12 mouse cellular contexts compared by ENCODE assay signal in the genomic region with DNA sequence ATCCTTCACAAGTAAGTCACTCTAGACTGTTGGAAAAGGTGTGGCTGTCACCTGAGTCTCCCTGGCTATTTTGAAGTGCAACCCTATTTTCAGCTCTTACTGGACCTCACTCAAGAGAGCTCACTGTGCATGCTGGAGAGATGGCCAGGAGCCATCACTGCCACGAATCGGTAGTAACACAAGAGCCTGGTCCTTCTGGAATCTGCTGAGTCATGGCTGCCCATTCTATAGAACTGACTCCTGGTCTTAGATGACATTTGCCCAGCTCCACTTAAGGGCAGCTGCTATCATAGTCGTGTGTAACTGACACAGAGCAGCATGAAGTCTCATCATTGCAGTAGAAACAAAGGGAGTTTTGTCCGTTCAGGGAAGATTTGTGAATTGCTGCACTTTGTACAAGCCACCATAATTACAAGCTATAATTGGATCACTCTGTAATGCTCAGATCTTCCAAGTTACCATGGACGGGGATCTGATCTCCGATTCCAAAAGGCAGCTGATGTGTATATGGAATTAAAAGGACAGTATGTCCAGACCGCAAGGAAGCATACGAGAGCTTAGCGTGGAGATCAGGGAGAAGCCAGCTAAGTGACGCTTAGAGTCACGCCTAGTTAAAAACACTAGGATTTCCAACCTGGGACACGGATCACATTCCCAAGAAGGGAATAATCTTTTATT. TPM values are rescaled to one million over a fixed set of nuclear protein-coding genes. Genes with fewer than 3 reads are reported as not detected.
DNase-seq lines count a peak whose midpoint lies in the region; ATAC-seq and TF ChIP-seq lines count a peak whose summit lies in the region.
"Had no signal": no experiment of that assay in that cellular context is flagged by ENCODE, and none has a peak within 500 bp of the region (broad histone marks: within the 10 kb centered on the region; RNA-seq: fewer than 3 reads in every experiment).

No protein-coding gene starts in this region.

- no peak overlapping the region for H3K9ac ChIP-seq in intestine, postnatal 0 days (ENCODE audit: low read depth, low read length)
- H3K9ac ChIP-seq in intestine, embryonic 16.5 days (ENCODE audit: low read depth, low read length) = no peak overlapping the region
- H3K9ac ChIP-seq in forebrain, embryonic 12.5 days = no peak overlapping the region
- H3K9ac ChIP-seq: liver, embryonic 14.5 days had no signal

- 0 out of 2 replicates have a peak, but pooled peaks cover 3% of the 10 kb centered on the region for H3K36me3 ChIP-seq in intestine, postnatal 0 days (ENCODE audit: control insufficient read depth, insufficient read depth)
- no peaks in the 10 kb centered on the region for H3K36me3 ChIP-seq in intestine, embryonic 16.5 days (ENCODE audit: control insufficient read depth, insufficient read depth, low read length)
- H3K36me3 ChIP-seq in forebrain, embryonic 12.5 days (replicated peaks) = peaks cover 5% of the 10 kb centered on the region; the same call in 1 of the 2 replicates

- no peaks in the 10 kb centered on the region for H3K27me3 ChIP-seq in intestine, postnatal 0 days (replicated peaks; ENCODE audit: control insufficient read depth, insufficient read depth, low read length)
- H3K27me3 ChIP-seq in intestine, embryonic 16.5 days (replicated peaks; ENCODE audit: control insufficient read depth, insufficient read depth, low read length) = no peaks in the 10 kb centered on the region
- no peaks in the 10 kb centered on the region for H3K27me3 ChIP-seq in forebrain, embryonic 12.5 days

- no peak for TF ChIP-seq CTCF in intestine, postnatal 0 days (IDR thresholded peaks at IDR 0.05; ENCODE audit: low read depth)

- H3K4me1 ChIP-seq in intestine, postnatal 0 days (replicated peaks; ENCODE audit: control insufficient read depth, insufficient read depth, low read length) = no peaks in the 10 kb centered on the region
- no peaks in the 10 kb centered on the region for H3K4me1 ChIP-seq in intestine, embryonic 16.5 days (ENCODE audit: control insufficient read depth, insufficient read depth, low read length)
- no peaks in the 10 kb centered on the region; the same call in 1 of the 2 replicates for H3K4me1 ChIP-seq in forebrain, embryonic 12.5 days

- no peak overlapping the region for H3K4me3 ChIP-seq in intestine, postnatal 0 days (ENCODE audit: low read depth, low read length)
- H3K4me3 ChIP-seq in intestine, embryonic 16.5 days (ENCODE audit: low read length) = no peak overlapping the region
- H3K4me3 ChIP-seq in forebrain, embryonic 12.5 days (replicated peaks) = no peak overlapping the region

- WGBS in intestine, postnatal 0 days = 68% methylated on average over 12 of the region's 12 CpGs
- WGBS in intestine, embryonic 16.5 days = 64% methylated on average over 12 of the region's 12 CpGs
- WGBS in forebrain, embryonic 12.5 days = 73% methylated on average over 12 of the region's 12 CpGs

- H3K9me3 ChIP-seq in intestine, postnatal 0 days (ENCODE audit: control insufficient read depth) = no peaks in the 10 kb centered on the region
- no peaks in the 10 kb centered on the region for H3K9me3 ChIP-seq in intestine, embryonic 16.5 days (ENCODE audit: control insufficient read depth, low read length)
- H3K9me3 ChIP-seq in forebrain, embryonic 12.5 days = no peaks in the 10 kb centered on the region

- no peak overlapping the region for H3K4me2 ChIP-seq in intestine, postnatal 0 days (replicated peaks; ENCODE audit: low read depth)
- no peak overlapping the region for H3K4me2 ChIP-seq in intestine, embryonic 16.5 days (ENCODE audit: low read depth, low read length)
- no peak overlapping the region for H3K4me2 ChIP-seq in forebrain, embryonic 12.5 days

- H3K27ac ChIP-seq in intestine, postnatal 0 days (ENCODE audit: low read depth, low read length) = no peak overlapping the region
- H3K27ac ChIP-seq in intestine, embryonic 16.5 days (ENCODE audit: low read length) = no peak overlapping the region
- no peak overlapping the region for H3K27ac ChIP-seq in forebrain, embryonic 12.5 days
- H3K27ac ChIP-seq: liver, embryonic 14.5 days; macrophage had no signal

- peak; percentile 41 for DNase-seq in embryo, embryonic 10.5 days (ENCODE audit: low spot score)
- no peak for DNase-seq in embryo, embryonic 9.5 days (ENCODE audit: extremely low spot score)
- DNase-seq in brain, adult 2 months (ENCODE audit: low read depth, low spot score) = peak; percentile 69
- DNase-seq in heart, postnatal 14 days = peak; percentile 27 to 45
- no peak for DNase-seq in T-cell, adult 2 months (ENCODE audit: low spot score)
- DNase-seq: cerebellum, adult 9-10 months; kidney, postnatal 4 days had no signal

- peak; percentile 28; the same call in 1 of the 2 replicates for ATAC-seq in intestine, postnatal 0 days
- no peak; the same call in 1 of the 2 replicates for ATAC-seq in intestine, embryonic 16.5 days
- ATAC-seq in forebrain, embryonic 12.5 days (ENCODE audit: low FRiP score) = no peak

- intact Hi-C loops in heart, postnatal 14 days (cut with DNase I) = no loop called here

RNA-seq across cellular contexts. Expression of a gene that starts 40.0 kb away (rescaled TPM):
- polyA plus RNA-seq in intestine, postnatal 0 days (2015; fragmentation: Nextera tagmentation; extraction: Ambion mirVana) = 1.6 and 2.1 TPM in 2 replicates
- 1.5 and 2.0 TPM in 2 replicates for polyA plus RNA-seq in intestine, embryonic 16.5 days (2015; fragmentation: Nextera tagmentation; extraction: Ambion mirVana)
- total RNA-seq in heart, postnatal 14 days (2021) = under 1 TPM; 0.39 to 0.45 TPM
- 0.40 and 0.47 TPM in 2 replicates for polyA plus RNA-seq in forebrain, embryonic 12.5 days (2016; fragmentation: Nextera tagmentation; extraction: Ambion mirVana)

Comparison
In these comparisons a context has a peak if more than half of its experiments do, and no peak if none do; other contexts are left out.
1. DNase-seq: peak in embryo, embryonic 10.5 days (single experiment), brain, adult 2 months (single experiment) and heart, postnatal 14 days (2 of 2); none in embryo, embryonic 9.5 days (single experiment) and T-cell, adult 2 months (single experiment).